Comparison of ENCODE assay signal across 9 mouse cellular contexts in the genomic region with DNA sequence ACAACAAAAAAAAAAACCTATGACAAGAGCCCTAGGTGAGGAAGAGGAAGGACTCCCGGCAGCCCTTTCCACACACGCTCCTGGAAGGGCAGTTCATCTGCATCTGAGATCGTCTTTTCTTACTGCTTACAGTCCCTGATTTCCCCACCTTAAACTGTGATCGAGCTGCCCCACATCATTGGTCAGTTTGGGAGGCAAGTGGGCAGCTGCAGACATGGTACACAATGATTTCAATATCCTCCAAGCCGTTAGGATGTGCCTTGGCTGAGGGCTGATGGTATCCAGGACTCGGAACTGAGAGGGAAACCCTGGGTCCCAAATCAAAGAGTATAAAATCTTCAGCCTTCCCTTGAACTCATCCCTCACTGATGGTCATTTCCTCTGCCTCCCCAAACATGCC. TPM values are rescaled to one million over a fixed set of nuclear protein-coding genes. Genes with fewer than 3 reads are reported as not detected.
A peak's percentile ranks its signal among the peaks of the same experiment; 100 is the strongest.
DNase-seq lines count a peak whose midpoint lies in the region; ATAC-seq lines count a peak whose summit lies in the region.
"Had no signal": no experiment of that assay in that cellular context is flagged by ENCODE, and none has a peak within 500 bp of the region (broad histone marks: within the 10 kb centered on the region; RNA-seq: fewer than 3 reads in every experiment).

No protein-coding gene starts in this region.

- peak overlapping the region; percentile 45; the same call in 1 of the 2 replicates for H3K4me3 ChIP-seq in neural tube, embryonic 11.5 days (ENCODE audit: low read depth, low read length)
- peak overlapping the region; percentile 51 for H3K4me3 ChIP-seq in liver, embryonic 13.5 days (replicated peaks)

- 40% methylated on average over 6 of the region's 6 CpGs for WGBS in neural tube, embryonic 11.5 days
- WGBS in liver, embryonic 13.5 days (ENCODE audit: insufficient replicate concordance) = 56% methylated on average over 6 of the region's 6 CpGs

- H3K27ac ChIP-seq in neural tube, embryonic 11.5 days (ENCODE audit: low read depth, low read length) = no peak overlapping the region
- H3K27ac ChIP-seq in liver, embryonic 13.5 days = no peak overlapping the region
- H3K27ac ChIP-seq: macrophage had no signal

- H3K27me3 ChIP-seq in neural tube, embryonic 11.5 days (ENCODE audit: control insufficient read depth, insufficient read depth, low read length) = no peaks in the 10 kb centered on the region
- peaks cover 4% of the 10 kb centered on the region; the same call in 1 of the 2 replicates for H3K27me3 ChIP-seq in liver, embryonic 13.5 days

- H3K36me3 ChIP-seq in neural tube, embryonic 11.5 days (ENCODE audit: control insufficient read depth, insufficient read depth, low read length) = no peaks in the 10 kb centered on the region
- no peaks in the 10 kb centered on the region for H3K36me3 ChIP-seq in liver, embryonic 13.5 days

- no peak overlapping the region for H3K9ac ChIP-seq in neural tube, embryonic 11.5 days (ENCODE audit: low read length)
- no peak overlapping the region; the same call in 1 of the 2 replicates for H3K9ac ChIP-seq in liver, embryonic 13.5 days

- no peaks in the 10 kb centered on the region for H3K9me3 ChIP-seq in neural tube, embryonic 11.5 days (ENCODE audit: control insufficient read depth, low read length)
- no peaks in the 10 kb centered on the region for H3K9me3 ChIP-seq in liver, embryonic 13.5 days (replicated peaks)

- H3K4me2 ChIP-seq in neural tube, embryonic 11.5 days (ENCODE audit: low read depth) = peak overlapping the region; percentile 78; the same call in 1 of the 2 replicates
- peak overlapping the region; percentile 77 for H3K4me2 ChIP-seq in liver, embryonic 13.5 days

- H3K4me1 ChIP-seq in neural tube, embryonic 11.5 days (ENCODE audit: control insufficient read depth, insufficient read depth, low read length) = no peaks in the 10 kb centered on the region; the same call in 1 of the 2 replicates
- peaks cover 20% of the 10 kb centered on the region for H3K4me1 ChIP-seq in liver, embryonic 13.5 days (replicated peaks)

- DNase-seq in embryo, embryonic 10.5 days (ENCODE audit: low spot score) = peak; percentile 4
- no peak for DNase-seq in embryo, embryonic 9.5 days (ENCODE audit: extremely low spot score)
- no peak for DNase-seq in neural tube, embryonic 11.5 days (ENCODE audit: low spot score)
- no peak for DNase-seq in neural tube, embryonic 10.5 days (ENCODE audit: extremely low spot score, low spot score)
- no peak for DNase-seq in liver, embryonic 13.5 days
- DNase-seq in urinary bladder, postnatal 25 days (ENCODE audit: low spot score) = no peak
- DNase-seq in layer of hippocampus, postnatal 25 days (ENCODE audit: extremely low spot score in 1 of 2, low spot score in 1 of 2) = no peak

- ATAC-seq in neural tube, embryonic 11.5 days (ENCODE audit: insufficient read depth, low FRiP score, low TSS enrichment) = no peak
- ATAC-seq in liver, embryonic 13.5 days (ENCODE audit: low read depth) = no peak
- no peak for ATAC-seq in granulocyte monocyte progenitor cell, adult 5-6 weeks (replicated peaks; ENCODE audit: poor library complexity, severe bottlenecking)

RNA-seq across cellular contexts. Expression of a gene that starts 0.7 kb away (rescaled TPM):
- polyA plus RNA-seq in neural tube, embryonic 11.5 days (2014; fragmentation: Nextera tagmentation; extraction: Ambion mirVana) = 17.2 TPM in 2 replicates
- 2.9 and 3.9 TPM in 2 replicates for polyA plus RNA-seq in liver, embryonic 13.5 days (2015; fragmentation: Nextera tagmentation; extraction: Ambion mirVana)
- total RNA-seq in granulocyte monocyte progenitor cell, adult 5-6 weeks (2014; fragmentation: Nextera tagmentation) = 7.5 and 17.8 TPM in 2 replicates
- total RNA-seq in granulocyte monocyte progenitor cell, adult 5-6 weeks (2017) = 8.6 and 11.6 TPM in 2 replicates
- 100 to 1,000 TPM; 278 to 279 TPM for total RNA-seq in layer of hippocampus, postnatal 25 days (2021)

RNA-seq across cellular contexts. Expression of a gene that starts 27.6 kb away (rescaled TPM):
- 0.12 and 0.17 TPM in 2 replicates for polyA plus RNA-seq in neural tube, embryonic 11.5 days (2014; fragmentation: Nextera tagmentation; extraction: Ambion mirVana)
- 6.1 and 7.0 TPM in 2 replicates for polyA plus RNA-seq in liver, embryonic 13.5 days (2015; fragmentation: Nextera tagmentation; extraction: Ambion mirVana)
- total RNA-seq in granulocyte monocyte progenitor cell, adult 5-6 weeks (2014; fragmentation: Nextera tagmentation) = 6.8 and 7.0 TPM in 2 replicates
- total RNA-seq in granulocyte monocyte progenitor cell, adult 5-6 weeks (2017) = 5.9 and 8.6 TPM in 2 replicates
- under 1 TPM; 0.28 to 0.42 TPM for total RNA-seq in layer of hippocampus, postnatal 25 days (2021)

RNA-seq across cellular contexts. Expression of a gene that starts 46.9 kb away (rescaled TPM):
- 0.12 TPM in 1 of 2 replicates, not detected in the other for polyA plus RNA-seq in neural tube, embryonic 11.5 days (2014; fragmentation: Nextera tagmentation; extraction: Ambion mirVana)
- polyA plus RNA-seq in liver, embryonic 13.5 days (2015; fragmentation: Nextera tagmentation; extraction: Ambion mirVana) = 7.5 and 8.4 TPM in 2 replicates
- total RNA-seq in granulocyte monocyte progenitor cell, adult 5-6 weeks (2014; fragmentation: Nextera tagmentation) = 3.5 and 7.7 TPM in 2 replicates
- 4.9 and 5.5 TPM in 2 replicates for total RNA-seq in granulocyte monocyte progenitor cell, adult 5-6 weeks (2017)
- total RNA-seq in layer of hippocampus, postnatal 25 days (2021) = under 1 TPM; 0.66 to 0.82 TPM

RNA-seq across cellular contexts. Expression of a gene that starts 50.4 kb away (rescaled TPM):
- polyA plus RNA-seq in neural tube, embryonic 11.5 days (2014; fragmentation: Nextera tagmentation; extraction: Ambion mirVana) = 45.9 and 54.4 TPM in 2 replicates
- polyA plus RNA-seq in liver, embryonic 13.5 days (2015; fragmentation: Nextera tagmentation; extraction: Ambion mirVana) = 20.6 and 23.0 TPM in 2 replicates
- total RNA-seq in granulocyte monocyte progenitor cell, adult 5-6 weeks (2014; fragmentation: Nextera tagmentation) = 31.3 and 34.9 TPM in 2 replicates
- total RNA-seq in granulocyte monocyte progenitor cell, adult 5-6 weeks (2017) = 16.2 and 19.5 TPM in 2 replicates
- 10 to 100 TPM; 55.5 to 58.9 TPM for total RNA-seq in layer of hippocampus, postnatal 25 days (2021)

Comparison
In these comparisons a context has a peak if more than half of its experiments do, and no peak if none do; other contexts are left out.
1. RNA of a gene that starts 0.7 kb away (total RNA-seq): 278 to 279 TPM in layer of hippocampus, postnatal 25 days; 7.5 to 17.8 TPM in granulocyte monocyte progenitor cell, adult 5-6 weeks; every median in the first group is over 10 times any median in the second.
2. RNA of a gene that starts 27.6 kb away (total RNA-seq): 5.9 to 8.6 TPM in granulocyte monocyte progenitor cell, adult 5-6 weeks; 0.28 to 0.42 TPM in layer of hippocampus, postnatal 25 days; every median in the first group is over 4 times any median in the second.